Mouse (Mus musculus) natural killer cell, adult 2 months (primary cell): Measurements from ENCODE around the gene Itga6.

Source experiments
- DNase-seq, 2 experiments: peaks; one replicate each; pipeline ENCODE4 v3.0.0; 2022; ENCODE audit warnings: low spot score in 2 of 2

The Itga6 gene

GRCm38 (mm10) chr2:71801691-71802090, 56.3 kb downstream of the Itga6 start:
- no peak for DNase-seq

DNA sequence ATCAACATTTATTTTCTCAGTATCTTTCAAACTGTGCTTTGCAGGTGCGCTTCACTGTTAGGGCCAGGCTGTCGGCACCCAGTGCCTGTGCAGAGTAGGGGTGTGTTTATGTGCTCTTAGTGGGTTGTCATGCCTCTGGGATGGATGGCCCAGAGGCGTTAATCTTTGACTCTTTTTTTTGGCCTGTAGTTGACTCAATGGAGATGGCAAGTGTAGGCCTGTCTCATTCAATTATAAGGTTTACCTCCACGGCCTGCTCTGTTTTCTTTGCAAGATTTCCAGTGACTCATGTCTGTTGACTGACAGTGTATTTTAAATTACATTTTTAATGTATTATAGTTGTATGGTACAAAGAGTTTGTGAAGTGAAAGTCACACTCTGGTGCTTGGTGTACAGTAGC, 56.7 kb downstream of the Itga6 start:
- no peak for DNase-seq

- DNase-seq, result no peak
Observed at GRCm38 (mm10) chr2:71805120-71805519, 59.7 kb downstream of the Itga6 start.

- DNase-seq, result no peak
Observed at GRCm38 (mm10) chr2:71805611-71806567, 60.5 kb downstream of the Itga6 start.

DNA sequence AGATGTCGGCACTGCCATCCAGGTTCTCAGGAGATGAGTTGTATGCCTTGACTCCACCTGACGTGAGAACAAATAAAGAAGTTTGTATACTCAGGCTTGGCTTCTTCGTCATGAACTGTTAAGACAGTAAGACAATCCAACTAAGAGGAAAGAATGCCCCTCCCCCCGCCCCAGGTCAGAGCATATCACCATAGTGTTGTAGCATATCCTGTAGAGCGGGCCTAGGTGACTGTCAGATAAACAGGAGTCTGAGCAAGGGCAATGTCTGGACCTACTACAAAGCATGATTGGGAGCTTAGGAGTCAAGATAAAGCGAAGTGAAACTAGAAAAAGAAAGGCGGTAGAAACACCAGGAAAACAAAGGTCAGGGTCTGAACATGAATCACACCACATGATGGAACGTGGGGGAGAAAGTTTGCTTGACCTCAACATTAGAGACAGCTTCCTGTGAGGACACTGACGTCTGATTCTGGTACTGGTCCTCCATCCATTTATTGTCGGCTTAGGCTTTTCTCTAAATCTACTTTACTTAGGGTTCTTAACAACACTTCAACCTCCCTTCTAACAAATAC, 64.0 kb downstream of the Itga6 start:
- no peak for DNase-seq

- DNase-seq, result peak in 1 of 2 experiments; percentile 37
Observed at GRCm38 (mm10) chr2:71810010-71810409, 64.6 kb downstream of the Itga6 start.

DNA sequence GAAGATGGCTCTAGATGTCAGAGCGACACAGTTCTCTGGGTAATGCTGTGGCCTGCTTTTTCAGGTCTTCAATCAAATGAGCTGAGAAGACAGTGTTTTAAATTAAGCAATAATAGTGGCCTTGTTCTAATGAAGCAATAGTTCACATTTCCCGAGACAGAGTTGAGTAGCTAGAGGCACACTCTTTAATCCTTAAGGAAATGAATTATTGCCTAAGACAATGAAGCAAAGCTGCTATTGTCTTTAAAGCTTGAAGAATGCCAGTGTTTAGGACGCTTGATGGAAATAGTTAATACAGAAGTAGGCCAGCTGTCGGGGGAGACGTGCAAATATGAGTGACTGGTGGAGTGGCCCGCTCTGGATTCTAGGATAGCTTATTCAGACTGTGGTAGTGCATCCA, 65.5 kb downstream of the Itga6 start:
- no peak for DNase-seq

- DNase-seq, result peak; percentile 73 to 81
Observed at GRCm38 (mm10) chr2:71812221-71813021, 67.0 kb downstream of the Itga6 start.

- no peak for DNase-seq
Observed at GRCm38 (mm10) chr2:71813022-71813358, 67.6 kb downstream of the Itga6 start.

GRCm38 (mm10) chr2:71813371-71813770, 68.0 kb downstream of the Itga6 start:
- DNase-seq, result no peak

GRCm38 (mm10) chr2:71814016-71814415, 68.6 kb downstream of the Itga6 start:
- peak; percentile 81 to 83 for DNase-seq

DNA sequence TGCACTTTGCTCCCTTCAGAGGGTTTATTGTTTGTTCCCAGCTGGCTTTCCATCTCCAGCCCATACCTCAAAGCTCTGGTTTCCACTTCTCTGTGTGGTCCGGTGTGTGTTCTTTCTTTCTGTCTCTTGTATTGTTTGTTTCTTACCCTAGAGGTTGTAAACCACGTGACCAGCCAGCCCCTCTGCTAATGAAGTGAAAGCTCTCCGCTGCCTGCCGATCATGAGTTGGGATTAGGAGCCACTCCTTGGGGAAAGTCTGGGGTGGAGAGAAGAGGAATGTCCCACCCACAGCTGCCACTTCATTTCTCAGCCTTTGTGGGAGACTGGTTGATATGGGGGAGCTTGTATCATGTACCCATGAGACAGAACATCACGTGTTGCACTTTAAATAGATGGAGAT, 69.9 kb downstream of the Itga6 start:
- DNase-seq, result no peak

GRCm38 (mm10) chr2:71816391-71817041, 71.1 kb downstream of the Itga6 start:
- peak; percentile 11 to 26 for DNase-seq

GRCm38 (mm10) chr2:71824146-71824545, 78.7 kb downstream of the Itga6 start:
- no peak for DNase-seq

GRCm38 (mm10) chr2:71827711-71828110, 82.3 kb downstream of the Itga6 start:
- no peak for DNase-seq

- no peak for DNase-seq
Observed at GRCm38 (mm10) chr2:71828928-71829327, 83.5 kb downstream of the Itga6 start.

DNA sequence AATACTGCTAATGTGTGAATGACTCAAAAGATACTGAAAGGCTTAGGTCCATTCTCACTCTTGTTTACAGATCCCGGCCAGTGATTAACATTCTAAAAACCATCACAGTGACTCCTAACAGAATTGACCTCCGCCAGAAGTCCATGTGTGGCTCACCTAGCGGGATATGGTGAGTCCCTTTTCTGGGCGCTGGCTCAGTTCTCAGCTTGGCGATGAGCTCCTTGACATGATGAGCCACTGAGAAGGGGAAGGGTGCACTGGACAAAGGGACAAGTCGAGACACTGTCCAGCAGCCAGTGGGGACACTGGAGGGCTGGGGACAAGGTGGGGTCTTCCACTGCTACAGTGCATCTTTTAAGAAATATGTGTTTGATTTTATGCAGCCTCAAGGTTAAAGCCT, 88.2 kb downstream of the Itga6 start:
- DNase-seq, result peak in 1 of 2 experiments; percentile 31

DNA sequence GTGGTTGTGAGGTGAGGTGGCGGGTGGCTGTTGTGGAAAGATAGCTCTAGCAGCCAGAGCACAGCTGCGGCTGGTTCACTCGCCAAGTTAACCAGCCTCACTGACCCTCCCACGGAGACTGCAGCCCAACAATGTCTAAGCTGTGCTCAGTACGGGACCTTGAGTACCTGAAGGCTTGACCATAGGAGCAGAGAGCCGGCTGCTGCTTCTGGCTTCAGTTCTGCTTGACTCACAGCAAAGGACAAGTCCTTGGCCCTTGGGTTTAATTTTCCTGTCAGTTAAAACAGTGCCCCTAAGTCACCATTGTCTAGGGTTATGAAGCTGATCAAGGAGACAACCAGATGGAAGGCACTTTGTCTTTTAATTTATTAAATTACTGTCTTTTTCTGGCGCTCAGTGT, 89.0 kb downstream of the Itga6 start:
- no peak for DNase-seq

GRCm38 (mm10) chr2:71835556-71835955, 90.1 kb downstream of the Itga6 start:
- DNase-seq, result no peak

DNA sequence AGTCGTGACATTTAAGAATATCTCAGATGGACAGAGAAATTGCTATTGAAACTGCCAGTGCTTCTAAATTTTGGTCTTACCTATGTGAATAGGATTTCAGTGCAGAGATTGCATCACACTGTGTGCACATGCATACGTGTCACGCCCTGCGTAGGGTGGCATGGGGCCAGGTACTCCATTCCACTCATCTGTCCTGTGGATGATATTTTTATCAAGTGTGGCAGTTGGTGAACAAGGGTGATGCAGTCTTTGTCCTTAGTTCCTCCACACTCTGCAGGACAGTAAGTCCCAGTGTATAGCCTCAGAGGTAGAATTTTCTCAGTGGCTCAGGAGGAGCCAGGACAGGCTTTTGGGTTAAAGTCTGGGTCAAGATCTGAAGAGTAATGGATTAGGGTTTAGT, 90.8 kb downstream of the Itga6 start:
- DNase-seq, result no peak

DNA sequence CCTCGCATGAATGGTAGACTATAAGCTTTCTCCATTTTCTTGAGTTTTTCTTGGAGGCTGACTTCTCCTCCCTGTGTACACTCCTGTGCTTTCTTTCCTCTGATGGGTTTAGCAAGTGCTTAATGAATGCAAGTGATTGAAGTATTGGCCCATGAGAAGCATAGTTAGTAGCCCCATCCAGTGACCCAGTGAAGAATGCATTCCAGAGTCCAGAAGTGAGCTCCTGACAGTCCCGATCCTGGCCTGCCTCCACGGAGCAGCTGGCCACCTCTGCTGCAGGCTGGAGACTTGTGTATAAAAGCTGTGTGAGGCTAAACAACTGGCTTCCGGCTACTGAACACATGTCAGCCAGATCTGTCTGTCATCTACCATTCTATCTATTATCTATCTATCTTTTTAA, 91.8 kb downstream of the Itga6 start:
- no peak for DNase-seq

DNA sequence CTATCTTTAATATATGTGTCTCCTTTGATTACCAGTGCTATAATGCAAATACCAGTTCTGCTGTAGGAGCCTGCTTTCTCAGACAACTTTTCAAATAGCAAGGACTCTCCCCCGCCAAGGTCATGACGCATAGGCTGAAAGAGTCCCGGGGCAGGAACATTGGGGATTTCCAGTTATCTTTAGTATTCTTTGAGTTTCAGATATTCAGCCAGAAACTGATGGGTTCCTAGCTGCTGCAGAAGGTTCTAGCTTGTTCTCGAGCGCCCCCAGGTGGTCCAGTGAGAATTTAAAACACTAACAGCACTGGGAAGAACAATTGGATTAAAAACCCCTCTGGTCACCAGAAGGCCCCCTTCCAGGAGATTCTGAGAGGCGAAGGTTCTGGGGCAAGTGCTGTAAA, 92.4 kb downstream of the Itga6 start:
- peak; percentile 59 to 60 for DNase-seq
